Mouse (Mus musculus): ENCODE measurements around the gene Sidt1.

Gene Sidt1

GRCm38 (mm10) chr16:44243323-44243722 is 89.7 kb downstream of the Sidt1 start:
- no peak for DNase-seq

GRCm38 (mm10) chr16:44242633-44243032 is 90.4 kb downstream of the Sidt1 start:
- DNase-seq, result peak; percentile 40

- no peak for DNase-seq
Observed at GRCm38 (mm10) chr16:44240406-44240805, 92.6 kb downstream of the Sidt1 start.

- peak; percentile 49 for DNase-seq
Observed at GRCm38 (mm10) chr16:44238835-44239263, 94.1 kb downstream of the Sidt1 start.

GRCm38 (mm10) chr16:44237836-44238235 is 95.2 kb downstream of the Sidt1 start:
- peak; percentile 41 for DNase-seq

GRCm38 (mm10) chr16:44233019-44233418 is 100.0 kb downstream of the Sidt1 start:
- DNase-seq, result no peak

- no peak for DNase-seq
Observed at GRCm38 (mm10) chr16:44226706-44227291, 106.2 kb downstream of the Sidt1 start.

GRCm38 (mm10) chr16:44221463-44221862 is 111.5 kb downstream of the Sidt1 start:
- no peak for DNase-seq

- no peak for DNase-seq
Observed at GRCm38 (mm10) chr16:44216417-44216816, 116.6 kb downstream of the Sidt1 start.

GRCm38 (mm10) chr16:44215513-44215912 is 117.5 kb downstream of the Sidt1 start:
- no peak for DNase-seq

GRCm38 (mm10) chr16:44212703-44213102 is 120.3 kb downstream of the Sidt1 start:
- DNase-seq, result no peak

- DNase-seq, result no peak
Observed at GRCm38 (mm10) chr16:44211054-44211414, 122.0 kb downstream of the Sidt1 start.

GRCm38 (mm10) chr16:44210156-44211053 is 122.6 kb downstream of the Sidt1 start:
- DNase-seq, result no peak

GRCm38 (mm10) chr16:44205973-44206372 is 127.0 kb downstream of the Sidt1 start:
- no peak for DNase-seq

GRCm38 (mm10) chr16:44204331-44204730 is 128.7 kb downstream of the Sidt1 start:
- DNase-seq, result no peak

GRCm38 (mm10) chr16:44200146-44200545 is 132.8 kb downstream of the Sidt1 start:
- DNase-seq, result no peak

GRCm38 (mm10) chr16:44199066-44199703 is 133.8 kb downstream of the Sidt1 start:
- no peak for DNase-seq

- DNase-seq, result no peak
Observed at GRCm38 (mm10) chr16:44190968-44191367, 142.0 kb downstream of the Sidt1 start.
